Mouse (Mus musculus): ENCODE data around the gene Gm10447.

Gene Gm10447

GRCm38 (mm10) chr11:53456474-53457371 is at the start of gene Gm10447, which contains the start of gene Shroom1:
Gene Gm10447, minus strand, starts transcription at chr11:53457110.
Gene Shroom1, plus strand, starts transcription at chr11:53457205.
- no peak for DNase-seq (ENCODE audit: low read depth)

GRCm38 (mm10) chr11:53505026-53505663 is 48.2 kb upstream of the Gm10447 start:
- DNase-seq (ENCODE audit: low read depth), result no peak

- no peak for DNase-seq (ENCODE audit: low read depth)
These were observed 47.5 kb upstream of the Gm10447 start for GRCm38 (mm10) chr11:53504376-53504775.

GRCm38 (mm10) chr11:53503738-53504137 is 46.8 kb upstream of the Gm10447 start:
- peak; percentile 90 for DNase-seq (ENCODE audit: low read depth)

- peak; percentile 67 for DNase-seq (ENCODE audit: low read depth)
These were observed 45.3 kb upstream of the Gm10447 start for GRCm38 (mm10) chr11:53502039-53502765.

- no peak for DNase-seq (ENCODE audit: low read depth)
These were observed 43.7 kb upstream of the Gm10447 start for GRCm38 (mm10) chr11:53500569-53500968.

GRCm38 (mm10) chr11:53496946-53497345 is 40.0 kb upstream of the Gm10447 start:
- no peak for DNase-seq (ENCODE audit: low read depth)

GRCm38 (mm10) chr11:53495417-53495816 is 38.5 kb upstream of the Gm10447 start:
- no peak for DNase-seq (ENCODE audit: low read depth)

- no peak for DNase-seq (ENCODE audit: low read depth)
These were observed 36.5 kb upstream of the Gm10447 start for GRCm38 (mm10) chr11:53493243-53493955.

- peak; percentile 28 for DNase-seq (ENCODE audit: low read depth)
These were observed 35.1 kb upstream of the Gm10447 start for GRCm38 (mm10) chr11:53491954-53492401.

- DNase-seq (ENCODE audit: low read depth), result no peak
These were observed 32.5 kb upstream of the Gm10447 start for GRCm38 (mm10) chr11:53489421-53489820.

GRCm38 (mm10) chr11:53489007-53489406 is 32.1 kb upstream of the Gm10447 start:
- DNase-seq (ENCODE audit: low read depth), result peak; percentile 36

- DNase-seq (ENCODE audit: low read depth), result no peak
These were observed 30.1 kb upstream of the Gm10447 start for GRCm38 (mm10) chr11:53486822-53487594.

GRCm38 (mm10) chr11:53486351-53486750 is 29.4 kb upstream of the Gm10447 start:
- DNase-seq (ENCODE audit: low read depth), result no peak

- DNase-seq (ENCODE audit: low read depth), result peak; percentile 54
These were observed 28.8 kb upstream of the Gm10447 start for GRCm38 (mm10) chr11:53485719-53486118.

GRCm38 (mm10) chr11:53483159-53483891 is 26.4 kb upstream of the Gm10447 start:
- no peak for DNase-seq (ENCODE audit: low read depth)

GRCm38 (mm10) chr11:53481088-53481730 is 24.3 kb upstream of the Gm10447 start:
- no peak for DNase-seq (ENCODE audit: low read depth)

GRCm38 (mm10) chr11:53479783-53480301 is 22.9 kb upstream of the Gm10447 start, which contains the start of the genes Gm9945 and Sowaha:
Gene Gm9945, plus strand, starts transcription at chr11:53480166.
Gene Sowaha, minus strand, starts transcription at chr11:53480274.
- no peak for DNase-seq (ENCODE audit: low read depth)

GRCm38 (mm10) chr11:53479171-53479782 is 22.4 kb upstream of the Gm10447 start:
- DNase-seq (ENCODE audit: low read depth), result no peak
